Mouse (Mus musculus): Measurements from ENCODE around the gene Ccdc12. TPM values are rescaled to one million over a fixed set of nuclear protein-coding genes. Genes with fewer than 3 reads are reported as not detected.
A peak's percentile ranks its signal among the peaks of the same experiment; 100 is the strongest.

Ccdc12 gene
- 55.8 and 81.8 TPM in 2 replicates for polyA plus RNA-seq (2012; rRNA removed)

DNA sequence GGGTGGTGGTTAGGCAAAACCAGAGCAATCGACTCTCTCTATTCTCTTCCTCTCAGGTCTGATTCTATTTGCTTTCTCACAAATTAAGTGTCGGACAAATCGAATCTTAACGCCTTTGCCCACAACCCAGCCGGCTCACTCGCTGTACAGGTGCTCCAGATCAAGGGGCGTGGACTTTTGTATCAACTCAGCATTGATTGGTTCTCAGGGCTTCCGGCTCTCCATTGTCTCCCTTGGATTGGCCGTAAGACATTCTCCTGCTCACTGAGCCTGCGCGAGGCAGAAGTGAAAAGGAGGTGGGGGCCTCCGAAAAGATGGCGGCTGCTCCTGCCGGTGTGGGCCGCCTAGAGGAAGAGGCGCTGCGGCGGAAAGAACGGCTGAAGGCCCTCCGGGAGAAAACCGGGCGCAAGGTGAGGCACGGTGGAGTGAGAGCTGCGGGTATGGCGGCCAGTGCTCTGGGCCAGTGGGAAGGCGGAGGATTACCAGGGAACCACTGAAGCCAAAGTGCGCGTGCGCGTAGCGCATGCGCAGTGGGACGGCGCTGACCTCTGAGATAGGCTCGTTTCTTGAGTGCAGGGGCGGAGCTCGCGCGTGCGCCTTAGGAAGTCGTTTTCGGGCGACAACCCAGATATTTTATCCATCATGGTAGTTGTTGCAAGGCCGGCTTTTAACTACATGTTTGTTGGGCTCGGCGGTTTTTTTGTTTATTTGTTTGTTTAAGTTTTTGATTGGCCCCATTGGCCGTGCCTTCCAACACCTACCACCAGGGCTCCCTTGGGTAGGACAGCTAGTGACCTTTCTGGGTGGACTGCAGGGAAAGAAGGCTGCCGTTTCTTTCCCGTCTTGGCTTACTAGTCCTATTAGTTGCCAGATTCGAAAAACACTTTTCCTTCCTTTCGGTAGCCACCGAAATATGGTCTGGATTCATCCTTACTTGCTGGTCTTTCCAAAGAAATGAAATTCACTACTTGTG, at the start of gene Ccdc12:
TSS of gene Ccdc12 (plus strand) at position 255 of the 973 bp plus-strand sequence.
- DNase-seq (ENCODE audit: low read depth): peak; percentile 77

- no peak for DNase-seq (ENCODE audit: low read depth)
Measured at GRCm38 (mm10) chr9:110611471-110611870, 44.8 kb upstream of the Ccdc12 start.

GRCm38 (mm10) chr9:110617081-110617480, 39.2 kb upstream of the Ccdc12 start:
- no peak for DNase-seq (ENCODE audit: low read depth)

DNA sequence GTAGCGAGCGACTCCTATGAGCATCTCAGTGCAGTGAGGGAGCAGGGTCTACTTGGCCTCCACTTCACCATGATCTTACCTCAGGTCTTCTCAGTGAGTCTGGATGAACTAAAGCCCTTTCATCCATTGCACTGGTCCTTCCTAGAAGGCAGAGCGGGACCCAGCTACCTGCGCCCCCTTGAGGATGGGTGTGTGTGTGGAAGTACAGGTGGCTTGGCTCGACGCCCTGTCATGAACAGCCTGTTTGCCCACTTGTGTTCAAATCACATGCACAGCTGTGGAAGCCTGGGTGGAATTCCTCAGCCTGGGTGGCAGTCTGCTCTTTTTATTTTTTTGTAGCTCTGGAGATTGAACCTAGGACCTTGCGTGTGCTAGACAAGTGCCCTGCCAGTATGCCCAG, 36.1 kb upstream of the Ccdc12 start:
- DNase-seq (ENCODE audit: low read depth): no peak

- no peak for DNase-seq (ENCODE audit: low read depth)
Measured at GRCm38 (mm10) chr9:110620685-110621084, 35.6 kb upstream of the Ccdc12 start.

GRCm38 (mm10) chr9:110622621-110623219, 33.6 kb upstream of the Ccdc12 start:
- DNase-seq (ENCODE audit: low read depth): no peak

DNA sequence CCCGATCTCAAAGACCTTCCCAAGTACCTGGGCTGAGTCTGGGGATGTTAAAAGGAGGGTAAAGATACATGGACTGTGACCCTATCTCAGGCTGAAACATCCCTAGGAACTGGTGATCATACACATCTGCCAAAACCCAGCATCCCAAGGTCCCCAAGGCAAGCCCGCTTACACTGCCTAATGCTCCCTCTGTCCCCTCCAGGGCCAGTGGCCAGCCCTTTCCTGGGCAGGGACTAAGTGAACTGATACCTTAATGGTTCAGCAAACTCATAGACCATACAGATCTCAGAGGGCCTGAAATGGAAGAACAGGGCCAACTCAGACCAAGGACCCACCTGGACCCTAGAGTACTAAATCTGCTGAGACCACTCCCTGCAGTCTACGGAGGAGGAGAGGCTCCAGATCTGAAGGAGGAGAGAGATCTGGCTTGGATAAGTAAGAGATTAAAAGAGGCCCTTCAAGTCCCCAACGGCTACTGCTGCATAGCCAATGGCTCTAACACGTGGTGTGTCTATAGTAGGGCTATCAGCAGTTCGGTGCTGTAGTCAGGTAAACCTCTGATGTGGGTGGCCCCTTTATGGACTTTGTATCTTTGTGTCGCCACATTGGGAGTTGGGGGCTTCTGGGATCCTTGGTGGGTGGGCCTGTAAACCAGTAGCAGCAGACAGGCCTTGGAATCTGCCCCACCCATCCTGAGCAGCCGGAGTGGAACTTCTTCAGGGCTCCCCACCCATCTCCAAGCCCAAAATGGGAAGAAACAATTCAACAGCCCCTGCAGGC, 32.7 kb upstream of the Ccdc12 start:
- DNase-seq (ENCODE audit: low read depth): no peak

GRCm38 (mm10) chr9:110624361-110625166, 31.7 kb upstream of the Ccdc12 start, which contains the start of gene Nradd:
Gene Nradd, minus strand, starts transcription at chr9:110624452.
- DNase-seq (ENCODE audit: low read depth): no peak

GRCm38 (mm10) chr9:110625350-110625908, 30.9 kb upstream of the Ccdc12 start:
- DNase-seq (ENCODE audit: low read depth): no peak

- no peak for DNase-seq (ENCODE audit: low read depth)
Measured at GRCm38 (mm10) chr9:110630171-110630570, 26.1 kb upstream of the Ccdc12 start.

GRCm38 (mm10) chr9:110631191-110631590, 25.1 kb upstream of the Ccdc12 start:
- DNase-seq (ENCODE audit: low read depth): no peak

- DNase-seq (ENCODE audit: low read depth): no peak
Measured at GRCm38 (mm10) chr9:110631651-110632275, 24.5 kb upstream of the Ccdc12 start.

DNA sequence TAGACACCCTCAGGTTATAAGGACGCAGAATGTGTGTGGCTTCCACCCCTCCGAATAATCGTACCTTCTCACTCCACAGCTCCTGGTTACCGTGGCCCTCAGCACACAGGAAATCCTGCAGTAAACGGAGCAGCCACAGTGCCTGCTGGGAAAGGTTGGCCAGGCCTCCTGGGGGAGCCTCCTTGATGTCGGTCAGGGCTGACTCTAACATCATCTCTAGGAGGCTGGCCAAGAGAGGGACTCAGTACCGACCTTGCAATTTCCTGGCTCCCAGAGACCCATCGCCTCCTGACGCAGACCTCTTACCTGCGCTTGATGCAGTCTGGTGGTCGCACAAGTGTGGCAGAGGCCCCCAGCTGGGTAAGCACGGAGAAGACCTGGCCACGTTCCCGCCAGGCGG, 23.6 kb upstream of the Ccdc12 start:
- no peak for DNase-seq (ENCODE audit: low read depth)

DNA sequence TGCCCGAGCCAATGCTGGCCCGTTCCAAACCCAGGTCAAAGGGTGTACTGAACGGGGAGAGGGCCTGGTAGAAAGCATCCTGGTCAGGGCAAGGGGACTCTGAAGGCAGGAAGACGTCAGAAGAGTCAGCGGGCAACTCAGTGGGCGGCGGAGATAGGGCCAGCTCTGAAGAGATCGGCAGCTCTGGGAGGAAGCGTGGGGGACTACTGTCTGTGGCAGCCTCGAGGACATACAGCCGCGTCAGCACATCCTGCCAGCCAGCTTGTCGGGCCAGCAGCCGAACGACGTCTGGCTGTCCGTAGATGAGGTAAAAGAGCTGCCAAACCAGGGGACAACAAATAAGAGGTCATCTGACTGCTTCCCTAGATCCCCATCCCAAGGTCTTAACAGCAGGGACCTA, 22.4 kb upstream of the Ccdc12 start:
- no peak for DNase-seq (ENCODE audit: low read depth)

DNA sequence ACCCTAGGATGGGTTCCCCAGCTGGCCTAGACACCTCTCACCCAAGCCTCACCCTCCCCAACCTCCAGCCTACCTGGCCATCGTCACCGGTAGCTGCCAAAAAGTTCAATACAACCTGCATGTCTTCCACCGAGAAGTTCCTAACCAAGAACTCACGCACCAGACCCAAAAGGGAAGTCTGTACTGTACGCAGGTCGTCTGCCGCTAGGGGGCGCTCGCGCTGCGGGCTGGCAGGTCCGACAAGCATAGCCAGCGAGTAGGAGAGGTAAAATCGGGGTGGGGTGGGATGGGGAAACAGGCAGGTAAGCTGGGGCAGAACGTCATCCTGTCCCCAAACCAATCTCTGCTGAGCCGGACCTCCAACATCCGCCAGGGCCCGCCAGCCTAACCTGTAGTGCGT, 21.1 kb upstream of the Ccdc12 start:
- no peak for DNase-seq (ENCODE audit: low read depth)

GRCm38 (mm10) chr9:110638611-110639021, 17.7 kb upstream of the Ccdc12 start:
- DNase-seq (ENCODE audit: low read depth): no peak

DNA sequence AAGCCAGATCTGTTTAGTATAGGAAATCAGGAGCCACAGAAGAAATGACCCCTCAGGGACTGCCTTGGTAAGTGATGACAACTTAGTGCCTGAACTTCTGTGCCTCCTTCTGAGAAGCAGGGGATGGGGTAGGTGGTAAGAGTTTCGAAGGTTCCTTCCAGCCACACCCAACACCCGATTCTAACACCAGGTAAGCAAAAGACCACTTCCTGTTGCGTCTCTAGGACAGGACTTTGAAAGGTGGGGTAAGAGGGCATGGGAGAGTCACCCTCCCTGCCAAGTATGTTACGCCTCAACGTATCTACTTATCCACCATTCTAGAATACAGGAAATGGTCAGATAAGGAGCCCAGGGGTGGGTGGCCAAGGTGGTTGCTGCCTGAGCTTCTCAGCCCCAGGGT, 15.3 kb upstream of the Ccdc12 start:
- no peak for DNase-seq (ENCODE audit: low read depth)

DNA sequence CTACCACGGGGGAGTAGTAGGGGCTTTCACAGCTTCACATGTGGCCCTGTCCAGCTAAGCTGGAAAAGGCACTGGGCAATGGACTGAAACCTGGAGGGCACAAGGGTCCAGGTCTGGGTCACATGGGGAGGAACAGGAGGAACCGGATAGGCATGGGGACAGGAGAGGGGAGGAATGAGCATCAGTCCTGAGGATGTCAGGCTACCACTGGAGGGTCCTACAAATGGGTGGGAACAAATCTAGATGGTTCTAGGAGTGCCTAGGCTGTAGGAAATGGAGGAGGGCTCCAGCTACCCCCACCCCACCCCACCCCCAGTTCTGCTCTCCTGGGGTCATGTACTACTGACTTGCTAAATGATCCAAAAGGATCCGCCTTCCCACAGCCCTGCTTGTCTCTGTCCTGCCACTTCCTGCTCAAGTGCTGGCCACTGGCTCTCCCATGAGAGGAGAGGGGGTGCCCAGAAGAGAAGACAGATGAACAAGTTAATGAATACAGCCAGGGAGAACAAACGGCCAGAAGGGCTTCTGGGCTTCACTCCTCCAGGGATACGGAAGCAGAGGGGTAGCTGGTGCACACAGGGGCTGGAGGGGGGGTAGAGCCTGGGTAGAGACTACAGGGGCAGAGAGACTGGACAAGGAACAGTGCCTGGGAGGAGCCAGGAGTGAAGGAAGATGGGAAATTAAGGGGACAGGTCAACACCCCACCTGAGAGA, 13.3 kb upstream of the Ccdc12 start:
- DNase-seq (ENCODE audit: low read depth): no peak

DNA sequence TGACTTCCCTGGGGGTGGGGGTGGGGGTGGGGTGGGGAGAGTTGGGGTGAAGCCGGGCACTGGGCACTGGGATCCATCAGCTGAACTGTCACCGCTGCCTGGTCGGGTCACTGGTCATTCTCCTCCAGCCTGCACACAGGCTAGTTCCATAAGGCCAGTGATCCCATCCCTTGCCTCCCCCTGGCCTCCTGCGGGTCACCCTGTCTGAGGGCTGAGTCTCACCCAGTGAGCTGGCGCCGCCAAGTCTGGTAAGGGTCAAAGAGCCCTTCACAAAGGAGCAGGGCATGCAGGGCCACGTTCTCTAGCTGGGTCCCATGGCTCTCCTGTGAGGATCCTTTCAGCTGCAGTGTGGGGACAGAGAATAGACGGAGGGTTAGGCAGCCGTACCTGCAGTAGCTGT, 12.5 kb upstream of the Ccdc12 start:
- no peak for DNase-seq (ENCODE audit: low read depth)

GRCm38 (mm10) chr9:110644295-110644694, 12.0 kb upstream of the Ccdc12 start:
- DNase-seq (ENCODE audit: low read depth): no peak

All from gonadal fat pad, adult 2 months (tissue).